Mouse (Mus musculus) c-Kit-negative CD71-positive TER-119-positive erythroid progenitor cells, embryonic 14.5 days (primary cell): Measurements from ENCODE around the gene Fscn3.

ENCODE experiments used
- DNase-seq: peaks from one replicate; pipeline ENCODE4 v3.0.0-alpha.2; 2013; ENCODE audit warnings: low read depth, low spot score

Fscn3 gene

GRCm38 (mm10) chr6:28427096-28427839 is at the start of gene Fscn3:
Gene Fscn3 (plus strand): TSS chr6:28427789.
- DNase-seq, result no peak

- DNase-seq, result no peak
Observed at GRCm38 (mm10) chr6:28381983-28382382, 45.6 kb upstream of the Fscn3 start.

- no peak for DNase-seq
Observed at GRCm38 (mm10) chr6:28385169-28385568, 42.4 kb upstream of the Fscn3 start.

GRCm38 (mm10) chr6:28389038-28389437 is 38.6 kb upstream of the Fscn3 start:
- DNase-seq, result no peak

DNA sequence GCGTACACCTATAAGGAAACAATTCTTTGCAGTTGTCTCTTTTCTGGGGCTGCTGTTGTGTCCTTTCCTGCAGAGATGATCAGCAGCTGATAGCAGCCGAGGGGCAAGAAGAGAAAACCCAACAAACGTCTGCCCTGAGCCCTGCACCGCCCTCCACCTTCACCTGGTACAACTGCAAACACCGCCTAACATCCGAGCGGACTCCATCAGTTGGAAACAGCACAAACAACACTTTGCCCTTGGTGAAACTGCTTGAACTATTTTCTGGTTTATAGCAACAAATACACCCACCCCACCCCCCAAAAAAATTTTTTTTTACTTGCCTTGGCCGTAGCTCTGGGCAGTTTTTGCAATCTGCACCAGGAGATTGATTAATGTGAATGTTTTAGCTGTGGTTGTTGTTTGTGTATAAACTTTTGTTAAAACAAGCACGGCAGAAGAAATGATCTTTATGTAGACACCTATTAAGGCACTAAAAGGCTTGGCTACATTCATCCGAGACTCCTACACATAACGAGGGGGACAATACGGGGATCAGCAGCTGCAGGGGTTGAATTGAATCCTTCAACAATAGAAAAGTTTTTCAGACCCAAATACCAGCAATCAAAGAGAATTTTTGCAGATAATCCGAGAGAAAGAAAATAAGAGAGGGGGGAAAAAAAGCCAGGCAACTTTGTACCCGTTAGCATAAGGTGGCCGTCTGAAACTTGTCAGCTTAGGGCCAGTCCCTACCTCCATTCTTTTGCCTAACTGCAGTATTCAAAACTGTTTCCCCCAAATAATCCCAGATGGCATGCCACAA is 31.3 kb upstream of the Fscn3 start:
- DNase-seq, result no peak

- DNase-seq, result no peak
Observed at GRCm38 (mm10) chr6:28396853-28397457, 30.6 kb upstream of the Fscn3 start.

- no peak for DNase-seq
Observed at GRCm38 (mm10) chr6:28397681-28398203, 29.8 kb upstream of the Fscn3 start, which contains the start of gene Zfp800. Gene Zfp800 (minus strand): TSS chr6:28398005.

- DNase-seq, result no peak
Observed at GRCm38 (mm10) chr6:28398726-28399125, 28.9 kb upstream of the Fscn3 start.

DNA sequence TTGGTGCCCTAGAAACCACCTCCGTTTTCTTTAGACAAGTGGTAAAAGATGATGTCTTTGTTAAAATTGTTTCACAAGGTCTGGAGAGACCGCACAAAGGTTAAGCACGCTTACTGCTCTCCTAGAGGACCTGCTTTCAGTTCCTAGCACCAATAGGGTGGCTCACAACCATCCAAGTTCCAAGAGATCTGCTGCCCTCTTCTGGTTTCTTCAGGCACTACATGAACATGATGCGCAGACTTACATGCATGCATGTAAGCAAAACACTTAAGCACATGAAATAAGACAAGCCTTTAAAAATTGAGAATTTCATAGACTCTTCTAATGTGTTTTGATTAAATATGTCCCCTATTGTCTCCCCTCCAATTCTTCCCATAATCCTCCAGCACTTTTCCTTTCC is 27.8 kb upstream of the Fscn3 start:
- peak; percentile 19 for DNase-seq

DNA sequence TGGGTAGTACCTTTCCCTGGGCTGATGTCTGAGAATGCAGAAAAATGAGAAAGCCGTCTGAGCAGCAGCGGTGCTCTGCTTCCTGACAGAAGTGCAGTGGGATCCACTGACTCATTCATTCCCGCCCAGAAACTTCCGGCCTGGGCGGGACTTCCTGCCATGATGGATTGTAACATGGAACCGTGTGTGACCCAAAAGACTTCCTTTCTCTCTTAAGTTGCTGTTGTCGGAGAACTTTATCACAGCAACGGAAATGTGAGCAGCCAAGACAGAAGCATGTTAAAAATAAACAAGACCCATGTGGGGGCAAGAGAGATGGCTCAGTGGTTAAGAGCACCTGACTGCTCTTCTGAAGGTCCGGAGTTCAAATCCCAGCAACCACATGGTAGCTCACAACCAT is 17.5 kb upstream of the Fscn3 start:
- DNase-seq, result no peak

GRCm38 (mm10) chr6:28411236-28411635 is 16.4 kb upstream of the Fscn3 start:
- DNase-seq, result no peak

- no peak for DNase-seq
Observed at GRCm38 (mm10) chr6:28416981-28417380, 10.6 kb upstream of the Fscn3 start.

GRCm38 (mm10) chr6:28418449-28418848 is 9.1 kb upstream of the Fscn3 start:
- no peak for DNase-seq

- DNase-seq, result no peak
Observed at GRCm38 (mm10) chr6:28419673-28420072, 7.9 kb upstream of the Fscn3 start.

DNA sequence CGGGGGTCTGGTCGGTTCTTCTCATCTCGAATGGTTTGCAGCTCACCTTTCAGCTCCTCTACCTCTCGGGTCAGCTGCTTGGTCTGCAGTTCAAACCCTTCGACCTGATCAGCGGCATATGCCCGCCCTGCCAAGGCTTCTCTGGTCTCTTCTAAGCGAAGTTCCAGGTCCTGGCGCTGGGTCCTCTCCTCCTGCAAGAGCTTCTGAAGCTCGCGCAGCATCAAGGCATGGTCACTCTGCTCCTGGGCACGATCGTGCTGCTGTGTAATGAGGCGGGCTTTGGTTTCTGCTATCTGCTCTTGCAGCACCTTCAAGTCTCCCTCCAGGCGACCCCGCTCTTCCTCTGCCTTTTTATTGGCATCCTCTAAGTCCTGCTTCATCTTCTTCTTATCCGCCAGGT is 7.2 kb upstream of the Fscn3 start:
- no peak for DNase-seq

- no peak for DNase-seq
Observed at GRCm38 (mm10) chr6:28420865-28421264, 6.7 kb upstream of the Fscn3 start.

DNA sequence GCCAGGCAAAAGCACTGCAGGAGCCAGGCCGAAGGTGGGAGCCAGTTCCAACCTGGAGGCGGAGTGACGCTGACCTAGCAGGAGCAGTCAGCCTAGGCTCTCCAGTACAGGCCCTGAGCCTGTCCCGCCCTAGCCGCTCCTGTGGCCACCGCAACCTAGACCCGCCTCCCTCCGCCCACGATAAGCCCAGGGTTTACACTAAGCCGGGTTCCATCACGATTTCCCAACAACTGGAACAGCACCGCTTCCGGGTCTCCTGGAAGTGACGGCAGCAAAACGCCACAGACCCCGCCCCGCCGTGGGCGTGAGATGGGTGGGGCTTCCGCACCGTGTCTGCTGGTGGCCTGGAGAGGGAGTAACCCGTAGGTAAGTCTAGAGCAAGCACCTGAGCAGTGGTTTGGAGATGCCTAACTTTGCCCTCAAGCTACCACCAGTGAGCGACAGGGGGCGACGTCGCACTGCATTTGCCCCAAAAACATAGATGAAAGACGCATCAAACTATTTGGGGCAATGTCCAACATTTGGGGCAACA is 6.1 kb upstream of the Fscn3 start:
- peak; percentile 96 for DNase-seq

DNA sequence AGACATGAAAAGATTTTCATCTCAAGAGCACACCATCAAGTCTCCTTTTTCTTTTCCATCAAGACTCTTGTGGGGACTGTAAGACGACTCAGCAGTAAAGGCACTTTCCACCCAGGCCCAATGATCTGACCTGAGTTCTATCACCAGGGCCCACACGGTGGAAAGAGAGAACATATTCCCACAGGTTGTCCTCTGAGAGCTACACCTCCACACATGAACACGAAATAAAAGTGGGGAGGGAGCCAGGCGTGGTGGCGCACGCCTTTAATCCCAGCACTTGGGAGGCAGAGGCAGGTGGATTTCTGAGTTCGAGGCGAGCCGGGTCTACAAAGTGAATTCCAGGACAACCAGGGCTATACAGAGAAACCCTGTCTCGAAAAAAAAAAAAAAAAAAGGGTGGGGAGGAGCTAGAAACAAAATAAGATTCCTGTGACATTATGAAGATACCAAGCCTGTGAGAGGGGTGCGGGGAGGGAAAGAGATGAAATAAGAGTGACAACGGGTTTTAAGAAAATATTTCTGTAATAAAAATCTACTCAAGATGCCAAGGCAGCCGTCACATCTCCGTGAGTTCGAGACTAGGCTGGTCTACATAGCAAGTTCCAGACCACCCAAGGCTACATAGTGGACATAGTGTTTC is 4.8 kb upstream of the Fscn3 start:
- DNase-seq, result no peak

- DNase-seq, result peak; percentile 78
Observed at GRCm38 (mm10) chr6:28423313-28423712, 4.3 kb upstream of the Fscn3 start, which contains the start of gene Arf5. Gene Arf5 (plus strand): TSS chr6:28423560.

DNA sequence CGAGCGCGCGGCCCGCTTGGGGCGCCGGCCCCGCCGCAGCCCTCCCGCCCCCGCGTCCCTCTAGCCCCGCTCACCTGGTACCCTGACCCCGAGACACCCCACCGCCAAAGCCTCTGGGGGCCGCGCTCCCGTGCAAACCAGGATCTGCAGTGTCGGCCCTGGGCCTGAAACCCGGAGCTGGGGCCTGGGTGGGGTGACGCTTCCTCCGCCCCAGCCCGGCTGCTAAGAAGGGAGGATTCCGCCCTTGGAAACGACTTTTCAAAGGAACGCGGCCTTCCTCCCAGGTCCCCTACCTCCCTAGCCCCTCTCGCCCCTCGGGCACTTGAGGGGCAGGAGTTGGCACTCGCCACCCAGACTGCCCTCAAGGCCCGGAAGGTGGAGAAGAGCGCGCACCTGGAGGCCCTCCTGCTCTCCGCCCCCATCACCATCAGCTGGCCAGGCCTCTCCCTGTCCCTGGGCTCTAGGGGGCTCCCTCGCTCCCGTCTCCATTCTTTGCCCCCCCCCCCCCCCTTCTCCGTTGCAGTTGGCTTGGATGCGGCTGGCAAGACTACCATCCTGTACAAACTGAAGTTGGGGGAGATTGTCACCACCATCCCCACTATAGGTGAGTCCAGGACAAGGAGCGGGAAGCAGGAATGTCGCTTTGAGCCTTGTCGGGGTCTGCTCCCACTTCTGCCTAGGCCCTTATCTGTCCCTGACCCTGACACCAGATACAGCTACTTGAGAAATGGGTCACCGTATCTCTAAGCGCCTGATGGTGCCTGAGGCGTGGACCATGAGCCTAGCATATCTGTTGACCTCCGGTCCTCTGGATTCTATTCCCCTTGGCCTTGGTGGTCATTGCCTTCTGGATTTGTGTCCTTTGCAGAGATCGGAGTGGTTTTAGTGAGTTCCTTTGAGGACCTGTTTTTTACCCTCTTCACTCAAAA is 3.6 kb upstream of the Fscn3 start:
- DNase-seq, result peak; percentile 76
